Mouse (Mus musculus) kidney, adult 11 months (tissue): ENCODE measurements around the gene 4931428L18Rik.

ENCODE experiments used
- DNase-seq: peaks from one replicate; pipeline ENCODE4 v3.0.0; 2022

The 4931428L18Rik gene

GRCm38 (mm10) chr1:31150546-31150945 is 71.9 kb downstream of the 4931428L18Rik start:
- DNase-seq = no peak

GRCm38 (mm10) chr1:31149671-31150070 is 72.8 kb downstream of the 4931428L18Rik start:
- DNase-seq = no peak

DNA sequence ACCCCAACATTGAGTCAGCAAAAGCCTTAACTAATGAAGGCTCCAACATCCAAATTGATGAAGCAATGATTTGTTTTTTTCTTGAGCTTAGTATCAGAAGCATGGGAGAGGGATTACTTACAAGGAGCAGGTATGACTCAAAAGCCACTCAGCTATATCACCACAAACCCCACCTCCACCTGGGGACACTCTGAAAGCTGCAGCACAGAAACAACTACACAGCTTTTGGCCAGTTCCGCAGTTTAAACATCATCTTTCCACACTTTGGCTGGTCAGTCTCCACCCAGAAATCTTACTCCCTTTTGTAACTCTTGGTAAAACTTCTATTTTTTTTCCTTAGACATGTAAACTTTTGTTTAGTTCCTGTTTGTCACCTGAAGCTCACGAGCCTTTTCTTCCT is 78.9 kb downstream of the 4931428L18Rik start:
- no peak for DNase-seq

DNA sequence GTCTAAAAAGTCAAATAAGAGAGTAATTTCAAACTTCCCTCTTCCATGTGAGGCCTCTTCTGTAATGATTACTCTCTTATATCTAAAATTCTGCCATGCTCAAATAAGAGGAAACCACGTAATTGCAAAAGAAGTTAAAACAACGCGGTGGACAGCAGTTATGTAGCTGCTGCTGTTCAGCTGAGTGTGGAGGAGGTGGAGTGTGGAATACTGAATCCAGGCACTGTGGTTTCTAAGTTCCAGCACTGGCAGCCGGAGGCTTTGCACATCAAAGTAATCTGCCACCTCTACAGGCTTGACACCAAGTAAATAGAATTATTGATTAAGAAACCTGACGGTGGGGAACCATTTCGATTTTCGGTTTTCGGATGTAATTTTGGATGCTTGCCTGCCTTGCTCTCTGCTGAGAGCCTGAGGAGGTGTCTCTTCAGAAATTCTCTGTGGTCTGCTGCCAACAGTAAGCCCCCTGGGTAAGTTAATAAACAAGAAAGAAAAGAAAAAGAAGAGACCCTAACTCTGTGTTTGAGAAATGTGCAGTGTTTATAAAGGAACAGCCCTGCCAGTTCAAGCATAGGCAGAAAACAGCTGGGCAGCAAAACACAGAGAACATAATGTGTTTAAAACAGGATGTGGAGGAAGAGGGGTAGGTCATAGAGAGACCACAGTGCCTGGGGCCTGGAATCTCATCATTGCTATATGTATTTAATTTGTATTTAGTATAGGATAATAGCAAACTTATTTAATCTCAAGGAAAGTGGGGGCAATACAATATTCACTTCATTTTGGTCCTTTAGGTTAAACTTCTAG is 80.0 kb downstream of the 4931428L18Rik start:
- no peak for DNase-seq

DNA sequence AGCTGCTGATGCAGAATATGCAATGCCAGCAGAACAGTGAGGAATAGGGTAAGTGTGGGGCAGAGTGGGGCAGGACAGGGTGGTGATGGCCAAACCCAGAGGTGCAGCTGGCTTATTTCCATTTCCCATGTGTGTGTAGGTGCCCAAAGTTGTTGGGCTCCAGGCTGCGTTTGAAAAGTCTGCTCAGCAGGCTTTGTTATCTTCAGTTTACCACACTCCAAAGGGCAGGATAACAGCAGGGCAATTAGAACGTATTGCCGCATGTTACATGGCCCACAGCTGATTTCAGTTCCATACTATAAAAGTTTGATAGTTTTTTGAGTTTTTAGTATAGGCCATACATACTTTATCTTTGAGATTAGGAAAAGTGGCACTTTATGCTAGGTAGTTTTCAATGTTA is 84.1 kb downstream of the 4931428L18Rik start:
- no peak for DNase-seq

GRCm38 (mm10) chr1:31113466-31113865 is 109.0 kb downstream of the 4931428L18Rik start:
- no peak for DNase-seq

DNA sequence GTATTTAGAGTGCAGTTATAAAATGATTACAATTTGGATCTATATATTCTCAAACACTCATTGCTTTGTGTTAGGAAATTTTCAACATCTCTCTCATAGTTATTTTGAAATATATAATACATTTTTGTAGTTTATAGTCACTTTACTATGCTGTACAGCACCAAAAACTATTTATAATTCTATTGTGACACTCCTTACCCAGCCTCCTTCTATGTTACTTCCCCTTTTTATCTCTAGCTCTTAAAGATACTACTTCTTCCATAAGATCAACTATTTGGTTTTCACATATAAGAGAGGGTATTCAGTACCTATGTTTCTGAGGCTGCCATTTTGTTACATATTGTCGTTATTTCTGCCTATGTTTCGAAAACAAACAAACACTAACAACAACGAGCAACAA is 114.5 kb downstream of the 4931428L18Rik start:
- no peak for DNase-seq

- no peak for DNase-seq
These were observed 119.4 kb downstream of the 4931428L18Rik start for GRCm38 (mm10) chr1:31102863-31103657.

DNA sequence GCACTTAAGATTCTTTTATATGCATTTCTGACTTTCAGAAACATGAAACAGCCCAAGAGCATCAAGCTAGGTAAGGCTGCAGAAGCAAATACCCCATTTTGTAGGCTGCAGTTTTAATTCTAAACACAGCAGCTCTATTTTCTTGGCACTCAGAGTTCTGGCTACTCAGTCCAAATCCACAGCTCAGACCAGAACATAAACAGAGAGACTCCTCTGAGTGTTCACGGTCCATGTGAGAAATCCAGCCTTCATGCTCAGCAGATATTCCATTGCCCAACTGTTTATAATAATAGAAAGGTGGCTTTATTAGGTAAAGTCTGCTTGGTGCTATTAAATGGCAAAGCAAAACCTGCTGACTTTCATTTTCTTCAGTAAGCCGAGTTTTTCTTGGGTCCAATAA is 120.2 kb downstream of the 4931428L18Rik start:
- DNase-seq = no peak

DNA sequence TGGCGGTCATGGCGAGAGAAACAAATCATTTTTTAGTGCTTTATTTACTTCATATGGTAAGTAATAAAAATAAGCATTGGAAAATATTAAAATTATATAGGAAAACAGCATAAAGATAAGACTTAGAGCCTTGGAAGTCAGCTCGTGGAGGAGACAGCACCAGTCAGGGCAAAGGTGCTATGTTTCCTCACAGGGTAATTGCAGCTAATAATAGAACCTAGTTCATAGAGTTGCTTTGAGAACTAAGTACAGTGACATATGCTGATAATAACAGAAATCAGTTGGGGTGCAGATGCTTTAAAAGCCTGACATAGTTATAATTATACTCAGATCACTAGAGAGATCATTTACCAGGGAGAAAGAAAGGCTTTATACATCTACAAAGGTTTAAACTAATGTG is 125.3 kb downstream of the 4931428L18Rik start:
- DNase-seq = no peak

- DNase-seq = no peak
These were observed 126.1 kb downstream of the 4931428L18Rik start for GRCm38 (mm10) chr1:31096466-31096793.

DNA sequence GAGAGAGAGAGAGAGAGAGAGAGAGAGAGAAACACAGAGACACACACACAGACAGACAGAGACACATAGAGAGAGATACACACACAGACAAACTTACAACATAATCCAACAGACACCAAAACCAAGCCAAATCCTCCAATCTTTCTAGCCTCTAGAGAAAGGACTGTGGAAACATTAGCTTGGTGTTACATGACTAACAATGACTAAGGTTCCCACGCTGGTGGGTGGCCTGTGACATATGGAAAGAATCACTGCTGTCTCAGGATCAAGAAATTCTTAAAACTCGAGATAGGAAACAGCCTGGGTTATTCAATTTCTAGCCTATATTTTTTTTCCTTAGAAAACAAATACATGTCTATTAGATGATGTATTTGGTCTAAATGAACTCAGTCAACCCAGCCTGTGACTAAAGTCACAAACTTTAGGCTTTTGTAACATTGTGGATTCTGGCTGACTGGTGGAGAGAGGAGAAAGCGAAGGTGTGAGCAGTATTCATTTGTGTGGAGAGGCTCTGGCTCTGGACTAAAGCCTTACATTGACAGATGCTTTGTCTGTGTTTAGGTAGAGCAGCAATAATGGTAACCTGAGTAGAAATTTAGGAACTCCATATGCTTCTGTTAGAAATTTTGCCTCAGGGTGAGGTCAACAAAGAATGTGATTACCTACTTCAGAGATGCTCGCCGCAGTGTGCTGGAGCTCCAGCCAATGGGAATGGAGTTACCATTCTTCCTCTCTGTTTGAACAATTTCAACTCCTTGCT is 126.6 kb downstream of the 4931428L18Rik start:
- no peak for DNase-seq

GRCm38 (mm10) chr1:31094792-31095191 is 127.7 kb downstream of the 4931428L18Rik start:
- DNase-seq = no peak

- no peak for DNase-seq
These were observed 128.5 kb downstream of the 4931428L18Rik start for GRCm38 (mm10) chr1:31093939-31094338.

GRCm38 (mm10) chr1:31088686-31089085 is 133.8 kb downstream of the 4931428L18Rik start:
- no peak for DNase-seq

DNA sequence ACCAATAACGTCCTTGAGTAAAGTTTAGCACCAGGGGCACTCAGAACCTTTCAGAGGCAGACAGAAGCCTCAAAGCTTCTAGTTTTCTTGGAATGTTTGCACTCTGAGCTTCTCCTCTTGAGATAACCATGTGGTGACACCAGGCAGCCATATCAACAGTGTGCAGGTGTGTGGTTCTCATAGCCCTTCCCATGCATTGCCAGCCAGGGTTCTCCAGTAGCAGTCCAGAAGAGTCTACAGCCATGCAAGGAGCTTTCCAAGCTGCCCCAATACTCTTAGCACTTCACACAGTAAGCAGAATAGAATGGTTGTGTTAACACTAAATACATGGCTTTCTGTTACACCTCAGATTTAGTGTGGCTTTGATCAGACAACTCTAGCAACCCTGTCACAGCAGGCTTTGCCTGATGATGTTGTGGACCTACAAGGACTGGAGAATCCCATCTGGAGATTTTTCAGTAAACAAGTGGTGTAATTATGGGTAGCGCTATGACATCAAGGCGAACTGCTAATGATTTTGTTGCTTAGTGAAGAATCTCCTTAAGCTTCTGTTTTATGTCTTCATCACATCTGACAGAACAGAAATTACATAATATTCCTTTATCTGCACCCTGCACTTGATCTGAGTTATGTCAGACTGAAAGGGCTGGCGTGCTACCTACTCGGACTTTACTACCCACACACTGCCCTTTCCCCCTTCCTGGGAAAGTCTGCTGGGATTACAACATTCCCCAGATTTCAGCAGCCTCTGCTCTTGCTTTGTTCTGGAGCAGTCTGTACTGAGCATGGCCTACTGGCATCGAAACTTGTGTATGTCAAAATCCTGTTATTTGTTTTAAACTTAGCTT is 149.7 kb downstream of the 4931428L18Rik start:
- peak; percentile 8 for DNase-seq

- no peak for DNase-seq
These were observed 151.3 kb downstream of the 4931428L18Rik start for GRCm38 (mm10) chr1:31071209-31071608.

GRCm38 (mm10) chr1:31064817-31065740 is 157.4 kb downstream of the 4931428L18Rik start:
- DNase-seq = no peak

DNA sequence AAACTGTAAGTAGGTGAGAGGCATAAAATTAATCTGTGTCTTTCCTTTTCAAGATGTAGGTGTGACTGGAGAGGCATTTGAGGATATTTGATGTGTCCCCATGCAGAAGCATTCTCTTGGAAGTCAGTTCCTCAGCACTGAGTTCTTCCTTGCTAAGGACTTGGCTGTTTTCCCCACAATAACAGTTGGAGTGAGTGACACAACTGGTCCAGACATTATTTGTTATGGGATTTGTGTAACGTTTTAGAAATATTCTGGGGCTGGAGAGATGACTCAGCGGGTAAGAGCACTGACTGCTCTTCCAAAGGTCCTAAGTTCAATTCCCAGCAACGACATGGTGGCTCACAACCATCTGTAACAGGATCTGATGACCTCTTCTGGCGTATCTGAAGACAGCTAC is 162.7 kb downstream of the 4931428L18Rik start:
- no peak for DNase-seq

- no peak for DNase-seq
These were observed 163.6 kb downstream of the 4931428L18Rik start for GRCm38 (mm10) chr1:31058861-31059351.

GRCm38 (mm10) chr1:31058196-31058595 is 164.3 kb downstream of the 4931428L18Rik start:
- no peak for DNase-seq
